Mouse (Mus musculus) testis, adult 2 months (tissue): Measurements from ENCODE around the gene Rnf213. TPM values are rescaled to one million over a fixed set of nuclear protein-coding genes. Genes with fewer than 3 reads are reported as not detected.

Experiments used
- H3K27ac ChIP-seq: fragments of 200-500 bp; 2 replicates; pipeline ENCODE4 v1.5.1; 2012; ENCODE audit warnings: low read depth, low read length; ENCODE audit not compliant: control insufficient read depth, insufficient read depth
- H3K27me3 ChIP-seq: fragments of 200-500 bp; 2 replicates; pipeline ENCODE4 v1.6.1; 2012; ENCODE audit warnings: mild to moderate bottlenecking, low read length, moderate library complexity; ENCODE audit not compliant: control insufficient read depth, insufficient read depth
- H3K36me3 ChIP-seq: fragments of 200-500 bp; 2 replicates; pipeline ENCODE4 v1.6.1; 2012; ENCODE audit warnings: mild to moderate bottlenecking, low read length; ENCODE audit not compliant: control insufficient read depth, insufficient read depth
- H3K4me1 ChIP-seq: fragments of 200-500 bp; 2 replicates; pipeline ENCODE4 v1.6.1; 2012; ENCODE audit warnings: low read length; ENCODE audit not compliant: control insufficient read depth, insufficient read depth
- H3K4me3 ChIP-seq: fragments of 200-500 bp; 2 replicates; pipeline ENCODE4 v1.5.1; 2012; ENCODE audit warnings: low read depth, mild to moderate bottlenecking, low read length, moderate library complexity, mixed read lengths; ENCODE audit not compliant: control insufficient read depth
- CTCF ChIP-seq: fragments of 200-500 bp; IDR thresholded peaks from 2 replicates; pipeline ENCODE4 v1.5.1; 2012; ENCODE audit warnings: low read depth, mild to moderate bottlenecking, inconsistent platforms, low read length, moderate library complexity; ENCODE audit not compliant: control insufficient read depth, insufficient read depth, insufficient replicate concordance
- POLR2A ChIP-seq: fragments of 200-500 bp; IDR thresholded peaks from 2 replicates; pipeline ENCODE4 v1.6.1; 2012; ENCODE audit warnings: low read depth, mild to moderate bottlenecking, inconsistent platforms, low read length, moderate library complexity; ENCODE audit not compliant: control insufficient read depth
- polyA plus RNA-seq: library from polyadenylated mRNA; depleted of rRNA; stranded (reverse); fragments of >200 nt; gene quantifications from 2 replicates; pipeline ENCODE4 v1.2.3, GENCODE M21; 2012; rRNA removed

Gene Rnf213
- polyA plus RNA-seq, 1 experiment: 3.9 TPM

GRCm38 (mm10) chr11:119526068-119526966, 133.4 kb downstream of the Rnf213 start:
- Histone ChIP-seq H3K36me3 (no peaks in the 10 kb centered on the region), H3K4me1 (peaks cover 12% of the 10 kb centered on the region), H3K27me3 (no peaks in the 10 kb centered on the region), H3K4me3 (no peak overlapping the region), H3K27ac (no peak overlapping the region)
- no peak for TF ChIP-seq POLR2A
- no peak for TF ChIP-seq CTCF

- Histone ChIP-seq H3K27ac (no peak overlapping the region), H3K4me1 (peaks cover 11% of the 10 kb centered on the region), H3K4me3 (no peak overlapping the region), H3K27me3 (no peaks in the 10 kb centered on the region), H3K36me3 (no peaks in the 10 kb centered on the region)
- TF ChIP-seq CTCF: no peak
- TF ChIP-seq POLR2A: no peak
Observed at GRCm38 (mm10) chr11:119528930-119529329, 136.0 kb downstream of the Rnf213 start.

- no peaks in the 10 kb centered on the region for H3K27me3 ChIP-seq
- H3K36me3 ChIP-seq: no peaks in the 10 kb centered on the region
- H3K4me3 ChIP-seq: no peak overlapping the region
- H3K4me1 ChIP-seq: peaks cover 5% of the 10 kb centered on the region
- no peak overlapping the region for H3K27ac ChIP-seq
- TF ChIP-seq POLR2A (no peak), CTCF (no peak)
Observed at GRCm38 (mm10) chr11:119532460-119532859, 139.6 kb downstream of the Rnf213 start.

- TF ChIP-seq POLR2A (no peak), CTCF (no peak)
- no peaks in the 10 kb centered on the region for H3K36me3 ChIP-seq
- peaks cover 5% of the 10 kb centered on the region for H3K4me1 ChIP-seq
Observed at GRCm38 (mm10) chr11:119533745-119534144, 140.8 kb downstream of the Rnf213 start.

More at GRCm38 (mm10) chr11:119533745-119534144, 140.8 kb downstream of the Rnf213 start:
- Histone ChIP-seq H3K27me3 (no peaks in the 10 kb centered on the region), H3K27ac (no peak overlapping the region), H3K4me3 (no peak overlapping the region)

Other genes with a start within 250 kb of the Rnf213 start
- 1.1 and 1.2 TPM in 2 replicates for gene Tbc1d16, start 164.6 kb upstream of the Rnf213 start, polyA plus RNA-seq
- 73.2 and 78.5 TPM in 2 replicates for gene Ccdc40, start 164.5 kb upstream of the Rnf213 start, polyA plus RNA-seq
- gene Gaa, start 125.2 kb upstream of the Rnf213 start, polyA plus RNA-seq: 41.9 and 46.2 TPM in 2 replicates
- 73.6 and 81.2 TPM in 2 replicates for gene Eif4a3, start 93.0 kb upstream of the Rnf213 start, polyA plus RNA-seq
- 0.44 and 0.76 TPM in 2 replicates for gene Card14, start 85.3 kb upstream of the Rnf213 start, polyA plus RNA-seq
- gene Sgsh, start 37.6 kb upstream of the Rnf213 start, polyA plus RNA-seq: 11.4 and 13.8 TPM in 2 replicates
- gene Slc26a11, start 37.5 kb upstream of the Rnf213 start, polyA plus RNA-seq: 4.2 and 5.5 TPM in 2 replicates
- 11.4 and 12.8 TPM in 2 replicates for gene Endov, start 98.2 kb downstream of the Rnf213 start, polyA plus RNA-seq
- 0.22 and 0.29 TPM in 2 replicates for gene Nptx1, start 154.7 kb downstream of the Rnf213 start, polyA plus RNA-seq
- 25.4 and 28.8 TPM in 2 replicates for gene Rptor, start 209.8 kb downstream of the Rnf213 start, polyA plus RNA-seq